Mouse (Mus musculus): ENCODE results near the gene Ccl6.

- TF ChIP-seq SIN3A (IDR thresholded peaks at IDR 0.05; ENCODE audit: low read length) (no peak), E2F4 (IDR thresholded peaks at IDR 0.05; ENCODE audit: insufficient replicate concordance, low read depth, low read length) (no peak), RCOR1 (conservative IDR thresholded peaks at IDR 0.05; ENCODE audit: low read depth, low read length) (no peak), POLR2A (IDR thresholded peaks at IDR 0.05; ENCODE audit: low read depth, low read length) (no peak), CHD2 (IDR thresholded peaks at IDR 0.05; ENCODE audit: low read length) (no peak)
Observed at GRCm38 (mm10) chr11:83598207-83598837, 5.4 kb upstream of the Ccl6 start.

All from CH12.LX (cell line).